Mouse (Mus musculus) ovary, postnatal 36 days (tissue): ENCODE measurements around the gene Apba1.

ENCODE experiments used
- DNase-seq: peaks from one replicate; pipeline ENCODE4 v3.0.0; 2022; ENCODE audit warnings: low spot score, mixed read lengths

Gene Apba1

DNA sequence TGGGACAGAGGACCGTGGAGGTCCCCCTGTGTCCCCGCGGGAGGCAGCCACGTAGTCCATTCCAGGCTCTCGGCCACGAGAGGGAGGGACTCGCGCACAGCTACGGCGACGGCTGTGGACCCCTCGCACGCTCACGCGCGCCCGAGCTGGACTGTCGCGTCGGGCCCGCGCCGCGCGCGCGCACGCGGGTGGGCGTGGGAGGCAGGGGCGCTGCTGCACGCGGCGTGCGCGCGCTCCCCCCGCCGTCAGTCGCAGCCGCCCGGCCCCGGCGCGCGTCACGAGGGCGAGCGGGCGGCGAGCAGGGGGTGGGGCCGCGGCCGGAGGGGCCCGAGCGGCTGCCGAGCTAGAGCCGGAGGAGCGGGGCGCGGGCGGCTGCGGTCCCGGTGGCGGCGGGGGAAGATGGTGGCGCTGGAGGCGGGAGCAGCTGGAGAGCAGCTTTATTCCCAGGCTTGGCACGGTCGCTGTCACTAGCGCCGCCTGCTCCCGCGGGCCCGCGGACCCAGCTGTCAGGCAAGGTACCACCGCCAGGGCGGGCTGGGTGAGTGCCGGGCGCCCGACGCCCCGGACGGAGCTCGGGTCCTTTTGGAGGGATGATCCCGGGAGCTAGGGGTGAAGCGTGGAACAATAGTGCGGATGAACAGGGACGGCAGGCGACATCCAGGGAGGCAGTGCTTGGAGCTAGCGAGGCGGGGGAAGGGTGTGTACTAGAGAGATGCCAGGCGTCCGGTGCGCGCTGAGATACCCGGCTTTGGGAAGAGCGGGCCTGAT lies at the start of gene Apba1:
Apba1 (plus strand) TSS at position 334 of the 768 bp plus-strand sequence.
- peak; percentile 66 for DNase-seq

DNA sequence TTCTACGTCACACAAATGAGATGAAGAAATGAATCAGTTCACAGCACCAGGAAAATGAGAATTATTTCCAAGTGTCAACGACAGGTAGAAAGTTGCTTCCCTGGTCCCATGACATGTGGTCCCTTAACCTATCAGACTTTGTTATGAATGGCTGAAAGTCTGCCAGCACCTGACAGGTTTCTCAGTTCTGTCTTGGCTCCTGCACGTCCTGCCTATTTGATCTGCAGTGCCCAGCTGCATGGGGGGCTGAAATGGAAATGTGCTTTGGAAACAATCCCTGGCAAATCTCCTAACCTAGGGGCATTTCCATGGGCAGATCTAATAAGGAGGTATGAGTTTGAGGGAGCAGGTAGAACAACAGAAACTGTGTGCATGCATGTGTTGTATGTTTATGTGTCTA lies 12.2 kb upstream of the Apba1 start:
- no peak for DNase-seq

DNA sequence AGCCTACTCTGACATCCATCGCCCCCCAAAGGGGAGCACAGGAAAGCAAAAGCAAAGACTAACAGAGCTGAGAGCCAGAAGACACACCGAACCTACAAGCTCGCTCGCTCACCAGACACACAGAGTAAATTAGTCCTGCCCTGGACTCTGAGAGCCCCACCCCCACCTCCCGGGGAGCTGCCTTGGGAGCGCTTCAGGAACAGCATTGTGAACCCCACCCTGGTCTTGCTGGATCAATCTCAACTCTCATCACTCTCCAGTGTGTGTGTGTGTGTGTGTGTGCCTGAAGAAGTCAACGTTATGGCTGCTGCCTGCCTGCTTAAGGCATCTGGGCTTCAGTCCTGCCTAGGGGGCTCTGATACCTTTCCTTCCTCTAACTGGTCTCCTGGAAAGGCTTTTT lies 1.7 kb upstream of the Apba1 start:
- no peak for DNase-seq

GRCm38 (mm10) chr19:23757961-23758553 lies 630 bp upstream of the Apba1 start:
- DNase-seq = peak; percentile 92

- DNase-seq = no peak
Measured at GRCm38 (mm10) chr19:23759322-23759945, 747 bp downstream of the Apba1 start.

- DNase-seq = no peak
Measured at GRCm38 (mm10) chr19:23763371-23763770, 4.7 kb downstream of the Apba1 start.

DNA sequence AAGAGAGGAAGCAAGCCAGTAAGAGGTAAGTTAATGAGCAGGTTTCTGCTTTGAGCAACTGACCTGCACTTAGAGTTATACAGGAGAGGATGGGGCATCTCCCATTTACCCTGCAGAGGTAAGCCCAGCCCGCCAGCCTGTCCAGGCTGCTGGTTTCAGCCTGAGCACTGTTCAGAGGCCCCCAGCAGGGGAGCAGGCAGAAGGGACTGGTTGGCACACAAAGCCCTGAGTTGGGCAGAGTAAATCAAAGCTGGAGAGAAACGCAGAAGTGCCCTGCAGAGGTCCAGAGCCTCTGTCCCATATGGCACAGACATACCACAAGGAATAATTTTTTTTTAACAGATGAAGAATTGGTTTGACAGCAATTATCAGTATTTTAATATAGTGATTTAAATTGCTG lies 5.4 kb downstream of the Apba1 start:
- no peak for DNase-seq

GRCm38 (mm10) chr19:23768864-23769263 lies 10.2 kb downstream of the Apba1 start:
- no peak for DNase-seq

DNA sequence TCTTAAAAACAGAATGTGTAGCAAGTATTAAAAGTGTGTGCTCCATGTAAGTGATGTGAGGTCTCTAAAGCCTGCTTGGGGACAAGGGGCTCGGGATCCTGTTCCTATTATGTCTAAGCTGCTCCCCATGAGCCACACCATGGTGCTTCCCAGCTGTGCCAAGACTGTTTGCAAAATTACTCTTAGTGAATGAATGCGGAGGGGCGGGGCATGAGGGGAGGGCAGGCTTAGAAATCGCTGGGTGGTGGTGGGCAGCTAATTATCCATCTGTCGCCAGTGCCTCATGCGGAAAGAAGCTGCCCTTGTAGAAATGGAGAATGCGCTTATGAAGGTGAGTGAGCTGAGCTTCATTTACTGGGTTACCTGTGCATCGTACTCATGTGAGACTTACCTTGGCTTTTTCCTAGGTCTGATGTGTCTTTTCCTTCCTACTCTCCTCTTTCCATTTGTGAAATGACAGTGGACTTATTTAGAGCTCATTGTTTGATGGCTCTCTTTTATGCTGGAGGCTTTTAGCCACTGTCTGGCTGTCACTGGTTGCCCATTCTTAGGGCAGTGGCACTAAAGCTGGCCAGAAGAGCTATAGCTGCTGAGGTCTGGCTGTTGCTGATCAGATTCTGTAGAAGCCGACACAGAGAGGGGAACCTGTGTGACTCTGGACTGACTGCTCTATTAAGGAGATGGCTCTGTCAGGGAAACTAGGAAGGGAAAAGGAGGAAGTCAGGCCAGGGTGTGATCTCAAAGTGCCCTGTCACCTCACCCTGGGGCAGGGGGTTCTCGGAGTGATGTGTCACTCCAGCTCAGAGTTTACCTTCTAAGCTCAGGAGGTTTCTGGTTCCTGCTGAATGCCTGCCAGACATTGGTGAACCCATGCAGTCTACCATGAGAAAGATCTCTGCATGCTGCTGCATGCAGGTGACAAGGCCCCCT lies 12.1 kb downstream of the Apba1 start:
- DNase-seq = no peak

DNA sequence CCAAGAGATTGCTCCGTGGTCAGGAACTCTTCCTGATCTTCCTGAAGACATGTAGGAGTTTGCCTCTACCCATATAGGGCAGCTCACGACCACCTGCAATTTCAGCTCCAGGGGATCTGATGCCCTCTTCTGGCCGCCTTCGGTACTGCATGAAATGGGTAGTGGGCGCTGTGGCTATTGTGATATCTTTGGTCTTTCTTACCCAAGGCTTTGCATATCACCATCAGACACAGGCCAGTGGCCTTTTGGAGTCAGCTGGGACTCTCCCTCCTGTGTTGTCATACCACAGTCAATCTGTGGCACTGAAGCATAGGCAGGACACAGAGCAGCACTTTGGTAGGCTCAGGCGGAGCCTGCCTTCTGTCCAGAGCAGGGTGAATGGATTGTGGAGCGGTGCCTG lies 13.3 kb downstream of the Apba1 start:
- no peak for DNase-seq

DNA sequence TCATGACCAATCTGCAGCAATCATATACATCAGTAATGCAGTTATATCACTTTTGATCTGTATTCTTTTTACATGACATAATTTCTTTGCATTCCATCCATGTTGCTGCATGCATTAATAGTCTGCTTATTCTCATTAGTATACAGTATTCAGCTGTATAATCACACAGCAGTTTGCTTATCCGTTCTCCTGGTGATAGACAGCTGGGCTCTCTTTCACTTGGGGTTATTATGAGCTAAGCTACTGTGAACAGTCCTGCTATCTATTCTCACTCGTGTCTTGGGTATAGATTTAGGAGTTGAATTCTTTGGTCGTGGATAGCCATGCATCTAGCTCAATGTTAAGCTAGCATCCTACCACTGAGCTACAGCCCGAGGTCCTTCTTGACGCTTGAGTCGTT lies 16.7 kb downstream of the Apba1 start:
- DNase-seq = no peak

DNA sequence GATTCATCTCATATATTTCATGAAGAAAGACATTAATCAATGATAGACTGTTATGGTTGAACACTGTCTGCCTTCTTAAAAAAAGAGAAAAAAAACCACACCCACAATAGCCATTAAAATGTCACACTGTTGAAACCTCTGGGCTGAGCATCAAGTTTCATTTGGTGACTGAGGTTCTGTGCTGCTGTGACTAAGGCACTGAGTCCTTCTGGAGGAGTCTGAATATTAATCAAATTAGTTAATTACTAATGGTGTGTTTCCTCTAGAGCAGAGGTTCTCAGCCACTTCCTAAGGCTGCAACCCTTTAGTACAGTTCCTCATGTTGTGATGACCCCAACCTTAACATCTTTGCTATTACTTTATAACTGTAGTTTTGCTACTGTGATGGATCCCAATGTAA lies 20.4 kb downstream of the Apba1 start:
- DNase-seq = no peak

- no peak for DNase-seq
Measured at GRCm38 (mm10) chr19:23780105-23780504, 21.4 kb downstream of the Apba1 start.

DNA sequence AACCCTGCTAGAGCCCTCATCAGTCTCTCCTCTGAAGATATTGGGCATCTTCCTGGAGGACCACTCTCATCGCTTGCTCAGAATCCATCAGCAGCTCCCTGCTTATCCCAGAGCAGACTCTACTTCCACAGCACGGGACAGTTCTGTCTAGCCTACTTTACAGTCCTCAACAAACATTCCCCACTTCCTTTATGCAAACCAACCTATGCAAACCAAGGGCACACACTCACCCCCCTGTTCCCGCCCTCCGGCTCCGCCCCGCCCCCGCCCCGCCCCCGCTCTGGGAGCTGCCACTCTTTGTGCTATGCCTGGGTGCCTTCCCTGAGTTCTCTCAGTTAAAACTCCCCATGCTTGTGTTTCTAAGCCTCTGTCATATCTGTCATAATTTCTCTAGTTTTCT lies 23.3 kb downstream of the Apba1 start:
- no peak for DNase-seq

DNA sequence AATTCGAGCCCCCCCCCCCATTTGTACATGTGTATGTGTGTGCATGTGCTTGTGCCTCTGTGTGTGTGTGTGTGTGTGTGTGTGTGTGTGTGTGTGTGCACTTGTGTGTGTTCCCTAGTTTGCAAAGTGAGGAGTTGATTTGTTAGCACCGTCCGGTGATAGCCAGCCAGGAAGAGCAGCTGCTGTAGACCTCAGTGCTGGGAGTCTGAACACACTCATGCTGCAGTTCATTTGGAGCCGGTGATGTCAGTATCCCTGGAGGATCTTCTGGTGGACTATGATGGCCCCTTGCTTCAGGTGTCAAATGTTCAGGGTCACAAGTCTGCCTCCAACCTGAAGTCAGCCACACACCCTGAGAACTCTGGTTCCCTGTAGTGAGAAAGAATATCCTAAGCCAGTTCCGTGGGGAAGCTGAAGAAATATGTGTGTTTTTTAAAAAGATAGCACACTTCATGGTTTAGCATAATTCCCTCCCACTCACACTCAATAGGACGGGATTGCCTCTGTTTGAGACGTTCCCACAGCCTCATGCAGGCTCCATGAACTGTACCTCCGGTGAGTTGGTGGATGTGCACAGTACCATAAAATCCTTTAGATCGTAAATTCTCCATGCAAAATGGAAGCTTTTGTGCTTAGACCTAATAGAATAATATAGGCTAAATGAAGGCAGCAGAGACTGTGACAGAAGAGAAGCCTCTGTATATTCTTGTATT lies 29.9 kb downstream of the Apba1 start:
- DNase-seq = no peak

GRCm38 (mm10) chr19:23791704-23792103 lies 33.0 kb downstream of the Apba1 start:
- no peak for DNase-seq

- no peak for DNase-seq
Measured at GRCm38 (mm10) chr19:23792559-23792958, 33.9 kb downstream of the Apba1 start.

DNA sequence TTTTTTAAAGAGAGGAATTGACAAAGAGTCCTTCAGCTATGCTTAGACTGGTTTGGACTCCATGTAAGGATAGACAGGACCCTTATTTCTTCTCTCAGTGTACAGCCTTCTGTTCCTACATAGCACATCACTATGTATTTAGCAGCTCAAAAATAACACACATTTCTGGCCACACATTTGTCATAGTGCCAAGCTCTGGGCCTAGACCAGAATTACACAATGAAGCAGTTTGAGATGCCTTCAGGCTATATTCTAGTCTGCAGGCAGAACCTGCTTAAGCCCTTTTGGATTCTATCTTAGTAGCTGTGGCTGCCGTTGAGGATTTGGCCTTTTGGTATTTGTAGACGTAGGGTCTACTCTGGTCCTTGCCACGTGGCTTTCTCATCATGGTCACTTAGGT lies 35.8 kb downstream of the Apba1 start:
- DNase-seq = no peak

GRCm38 (mm10) chr19:23795156-23795555 lies 36.5 kb downstream of the Apba1 start:
- DNase-seq = no peak

- DNase-seq = no peak
Measured at GRCm38 (mm10) chr19:23801174-23801573, 42.5 kb downstream of the Apba1 start.

DNA sequence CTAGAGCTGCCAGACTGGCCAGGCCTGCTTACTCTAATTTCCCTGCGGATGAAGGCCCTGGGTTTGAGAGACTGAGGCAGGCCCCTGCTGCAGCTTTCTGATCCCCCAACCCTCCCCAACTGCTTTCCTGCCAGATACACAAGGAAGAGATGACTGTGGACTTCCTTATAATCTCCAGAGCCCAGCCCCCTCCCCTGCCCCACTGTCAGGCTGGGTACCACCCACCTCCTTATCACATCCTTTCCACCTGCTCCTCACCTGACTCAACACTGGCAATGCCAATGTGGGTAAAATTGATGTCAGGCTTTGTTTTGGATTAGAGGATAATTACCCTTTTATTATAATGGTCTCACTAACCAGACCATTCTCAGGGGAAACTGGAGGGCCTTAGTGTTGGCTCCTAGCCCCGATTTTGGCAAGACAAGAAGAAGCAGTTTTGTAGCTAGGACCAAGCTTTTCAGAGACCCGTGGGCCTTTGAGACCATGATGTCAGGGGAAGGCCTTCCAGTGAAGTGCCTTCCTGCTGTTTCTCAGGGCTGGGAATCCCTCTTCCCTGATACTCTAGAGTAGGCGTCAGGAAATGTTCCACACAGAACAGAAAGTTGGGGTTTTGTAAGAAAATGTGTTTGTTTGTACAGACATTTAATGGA lies 44.7 kb downstream of the Apba1 start:
- no peak for DNase-seq
